Mouse (Mus musculus): ENCODE measurements at regions not wholly inside any gene's neighbourhood (a gene's known extent, or its start where the extent isn't known, plus 50 kb on each side); places are given as distances from the start of the nearest gene placed in this dataset.

- ATAC-seq (replicated peaks; ENCODE audit: insufficient number of reproducible peaks, insufficient read depth, low FRiP score, low read depth) = no peak
- no peak overlapping the region for H3K4me3 ChIP-seq
- no peak overlapping the region for H3K9ac ChIP-seq
- no peaks in the 10 kb centered on the region for H3K36me3 ChIP-seq
- H3K9me3 ChIP-seq (replicated peaks) = no peaks in the 10 kb centered on the region
- H3K4me2 ChIP-seq = no peak overlapping the region
- H3K27ac ChIP-seq = no peak overlapping the region
- no peaks in the 10 kb centered on the region for H3K27me3 ChIP-seq
- WGBS = 73% methylated on average over 3 of the region's 3 CpGs
- H3K4me1 ChIP-seq (replicated peaks) = no peaks in the 10 kb centered on the region; the same call in 1 of the 2 replicates
Observed at GRCm38 (mm10) chr15:64564703-64565102, 252.8 kb upstream of the Gm21798 start.

GRCm38 (mm10) chr15:64576891-64577535, 240.5 kb upstream of the Gm21798 start:
- Histone ChIP-seq H3K4me3 (no peak overlapping the region), H3K9me3 (replicated peaks) (no peaks in the 10 kb centered on the region), H3K36me3 (no peaks in the 10 kb centered on the region), H3K4me2 (no peak overlapping the region), H3K4me1 (replicated peaks) (peaks cover 16% of the 10 kb centered on the region), H3K9ac (no peak overlapping the region), H3K27me3 (no peaks in the 10 kb centered on the region), H3K27ac (no peak overlapping the region)
- WGBS = 62% methylated on average over 1 of the region's 1 CpGs
- ATAC-seq (replicated peaks; ENCODE audit: insufficient number of reproducible peaks, insufficient read depth, low FRiP score, low read depth) = no peak

GRCm38 (mm10) chr15:64578991-64579390, 238.5 kb upstream of the Gm21798 start:
- Histone ChIP-seq H3K27ac (no peak overlapping the region), H3K4me3 (no peak overlapping the region), H3K9ac (no peak overlapping the region), H3K4me1 (replicated peaks) (peaks cover 16% of the 10 kb centered on the region), H3K9me3 (replicated peaks) (no peaks in the 10 kb centered on the region), H3K36me3 (no peaks in the 10 kb centered on the region), H3K4me2 (no peak overlapping the region), H3K27me3 (no peaks in the 10 kb centered on the region)
- 35% methylated on average over 4 of the region's 4 CpGs for WGBS
- no peak for ATAC-seq (replicated peaks; ENCODE audit: insufficient number of reproducible peaks, insufficient read depth, low FRiP score, low read depth)

GRCm38 (mm10) chr15:64580481-64580880, 237.0 kb upstream of the Gm21798 start:
- H3K27me3 ChIP-seq = no peaks in the 10 kb centered on the region
- H3K27ac ChIP-seq = no peak overlapping the region
- no peaks in the 10 kb centered on the region for H3K9me3 ChIP-seq (replicated peaks)
- 82% methylated on average over 1 of the region's 1 CpGs for WGBS
- H3K9ac ChIP-seq = no peak overlapping the region
- H3K4me1 ChIP-seq (replicated peaks) = peaks cover 16% of the 10 kb centered on the region
- ATAC-seq (replicated peaks; ENCODE audit: insufficient number of reproducible peaks, insufficient read depth, low FRiP score, low read depth) = no peak
- H3K36me3 ChIP-seq = no peaks in the 10 kb centered on the region
- H3K4me2 ChIP-seq = no peak overlapping the region
- no peak overlapping the region for H3K4me3 ChIP-seq

GRCm38 (mm10) chr15:64581046-64581445, 236.4 kb upstream of the Gm21798 start:
- no peak overlapping the region for H3K4me2 ChIP-seq
- peaks cover 16% of the 10 kb centered on the region for H3K4me1 ChIP-seq (replicated peaks)
- no peak overlapping the region for H3K27ac ChIP-seq
- H3K9ac ChIP-seq = no peak overlapping the region
- ATAC-seq (replicated peaks; ENCODE audit: insufficient number of reproducible peaks, insufficient read depth, low FRiP score, low read depth) = no peak
- no peaks in the 10 kb centered on the region for H3K27me3 ChIP-seq
- H3K36me3 ChIP-seq = no peaks in the 10 kb centered on the region
- no peak overlapping the region for H3K4me3 ChIP-seq
- H3K9me3 ChIP-seq (replicated peaks) = no peaks in the 10 kb centered on the region
- 81% methylated on average over 5 of the region's 5 CpGs for WGBS

- H3K27ac ChIP-seq = no peak overlapping the region
- ATAC-seq (replicated peaks; ENCODE audit: insufficient number of reproducible peaks, insufficient read depth, low FRiP score, low read depth) = no peak
- H3K4me3 ChIP-seq = no peak overlapping the region
- H3K4me2 ChIP-seq = no peak overlapping the region
- H3K9ac ChIP-seq = no peak overlapping the region
- no peaks in the 10 kb centered on the region for H3K27me3 ChIP-seq
- no peaks in the 10 kb centered on the region for H3K36me3 ChIP-seq
- peaks cover 3% of the 10 kb centered on the region; the same call in 1 of the 2 replicates for H3K4me1 ChIP-seq (replicated peaks)
- H3K9me3 ChIP-seq (replicated peaks) = no peaks in the 10 kb centered on the region
- WGBS = 87% methylated on average over 6 of the region's 6 CpGs
Observed at GRCm38 (mm10) chr15:64584129-64584528, 233.4 kb upstream of the Gm21798 start.

- WGBS = 88% methylated on average over 3 of the region's 3 CpGs
- Histone ChIP-seq H3K4me1 (replicated peaks) (no peaks in the 10 kb centered on the region), H3K27me3 (no peaks in the 10 kb centered on the region), H3K36me3 (no peaks in the 10 kb centered on the region), H3K4me2 (no peak overlapping the region), H3K27ac (no peak overlapping the region), H3K9me3 (replicated peaks) (no peaks in the 10 kb centered on the region), H3K9ac (no peak overlapping the region), H3K4me3 (no peak overlapping the region)
- no peak for ATAC-seq (replicated peaks; ENCODE audit: insufficient number of reproducible peaks, insufficient read depth, low FRiP score, low read depth)
Observed at GRCm38 (mm10) chr15:64586776-64587175, 230.7 kb upstream of the Gm21798 start.

GRCm38 (mm10) chr15:64590092-64590881, 227.2 kb upstream of the Gm21798 start:
- WGBS = 76% methylated on average over 1 of the region's 1 CpGs
- no peak for ATAC-seq (replicated peaks; ENCODE audit: insufficient number of reproducible peaks, insufficient read depth, low FRiP score, low read depth)
- Histone ChIP-seq H3K27ac (no peak overlapping the region), H3K36me3 (no peaks in the 10 kb centered on the region), H3K4me2 (no peak overlapping the region), H3K9me3 (replicated peaks) (no peaks in the 10 kb centered on the region), H3K4me1 (replicated peaks) (no peaks in the 10 kb centered on the region), H3K4me3 (no peak overlapping the region), H3K9ac (no peak overlapping the region), H3K27me3 (no peaks in the 10 kb centered on the region)

- Histone ChIP-seq H3K4me3 (no peak overlapping the region), H3K4me1 (replicated peaks) (0 out of 2 replicates have a peak, but pooled peaks cover 2% of the 10 kb centered on the region), H3K4me2 (no peak overlapping the region), H3K27me3 (no peaks in the 10 kb centered on the region), H3K27ac (no peak overlapping the region), H3K36me3 (no peaks in the 10 kb centered on the region), H3K9me3 (replicated peaks) (no peaks in the 10 kb centered on the region), H3K9ac (no peak overlapping the region)
- WGBS = 52% methylated on average over 4 of the region's 4 CpGs
- ATAC-seq (replicated peaks; ENCODE audit: insufficient number of reproducible peaks, insufficient read depth, low FRiP score, low read depth) = no peak
Observed at GRCm38 (mm10) chr15:64613503-64613902, 204.0 kb upstream of the Gm21798 start.

- H3K9me3 ChIP-seq (replicated peaks) = no peaks in the 10 kb centered on the region
- H3K9ac ChIP-seq = no peak overlapping the region
- no peaks in the 10 kb centered on the region for H3K36me3 ChIP-seq
- 65% methylated on average over 3 of the region's 3 CpGs for WGBS
- no peak overlapping the region for H3K4me3 ChIP-seq
- H3K4me2 ChIP-seq = no peak overlapping the region
- H3K27me3 ChIP-seq = no peaks in the 10 kb centered on the region
- ATAC-seq (replicated peaks; ENCODE audit: insufficient number of reproducible peaks, insufficient read depth, low FRiP score, low read depth) = no peak
- 0 out of 2 replicates have a peak, but pooled peaks cover 2% of the 10 kb centered on the region for H3K4me1 ChIP-seq (replicated peaks)
- no peak overlapping the region for H3K27ac ChIP-seq
Observed at GRCm38 (mm10) chr15:64618471-64618870, 199.0 kb upstream of the Gm21798 start.

GRCm38 (mm10) chr15:64621876-64622275, 195.6 kb upstream of the Gm21798 start:
- Histone ChIP-seq H3K27me3 (no peaks in the 10 kb centered on the region), H3K9ac (no peak overlapping the region), H3K36me3 (no peaks in the 10 kb centered on the region), H3K9me3 (replicated peaks) (no peaks in the 10 kb centered on the region), H3K27ac (no peak overlapping the region), H3K4me3 (no peak overlapping the region), H3K4me2 (no peak overlapping the region), H3K4me1 (replicated peaks) (no peaks in the 10 kb centered on the region)
- 54% methylated on average over 3 of the region's 3 CpGs for WGBS
- no peak for ATAC-seq (replicated peaks; ENCODE audit: insufficient number of reproducible peaks, insufficient read depth, low FRiP score, low read depth)
